Mouse (Mus musculus) adipocyte (in vitro differentiated cells): ENCODE measurements around the gene Sstr2.

Experiments
- DNase-seq: peaks from one replicate; pipeline ENCODE4 v3.0.0-alpha.2; 2016; ENCODE audit warnings: low spot score

Gene Sstr2

GRCm38 (mm10) chr11:113621001-113621400, 1.9 kb downstream of the Sstr2 start:
- DNase-seq: no peak

- no peak for DNase-seq
These were observed 2.9 kb downstream of the Sstr2 start for GRCm38 (mm10) chr11:113622028-113622427.

GRCm38 (mm10) chr11:113625437-113625836, 6.3 kb downstream of the Sstr2 start:
- no peak for DNase-seq

GRCm38 (mm10) chr11:113627785-113628184, 8.6 kb downstream of the Sstr2 start:
- DNase-seq: peak; percentile 36

DNA sequence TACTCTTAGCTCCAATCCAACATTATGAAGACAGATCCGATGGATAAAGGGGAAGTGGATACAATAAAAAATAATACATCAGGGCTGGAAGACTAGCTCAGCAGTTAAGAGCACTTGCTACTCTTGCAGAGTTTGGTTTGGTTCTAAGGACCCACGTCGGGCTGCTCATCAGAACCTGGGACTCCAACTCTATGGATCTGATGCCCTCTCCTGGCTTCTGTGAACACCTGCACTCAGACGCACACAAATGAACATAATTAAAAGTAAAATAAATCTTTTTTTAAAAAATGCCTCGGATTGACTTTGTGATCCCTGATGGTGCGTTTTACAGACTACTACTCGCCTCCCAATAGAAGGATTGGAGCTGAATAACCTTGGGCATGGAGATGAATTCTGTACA, 11.5 kb downstream of the Sstr2 start:
- DNase-seq: no peak

DNA sequence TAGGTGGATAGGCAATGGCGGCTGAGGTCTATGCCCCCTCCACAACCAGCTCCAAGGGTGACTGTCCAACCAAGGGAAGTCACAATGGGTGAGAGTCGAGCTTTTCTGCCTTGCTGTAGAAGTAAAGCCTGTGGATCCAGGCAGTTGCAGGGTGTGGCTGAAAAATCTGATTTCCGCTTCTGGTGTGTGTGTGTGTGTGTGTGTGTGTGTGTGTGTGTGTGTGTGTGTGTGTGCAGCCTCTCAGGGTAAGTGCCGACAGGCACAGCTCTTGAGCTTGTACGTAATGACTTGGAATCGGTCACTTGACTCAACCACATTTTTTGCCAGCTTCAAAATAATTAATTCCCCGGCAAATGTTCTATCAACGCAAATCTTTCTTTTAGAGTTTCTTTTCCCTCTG, 12.2 kb downstream of the Sstr2 start:
- DNase-seq: no peak

- DNase-seq: no peak
These were observed 12.7 kb downstream of the Sstr2 start for GRCm38 (mm10) chr11:113631862-113632261.

- no peak for DNase-seq
These were observed 13.2 kb downstream of the Sstr2 start for GRCm38 (mm10) chr11:113632303-113632702.

GRCm38 (mm10) chr11:113633398-113633797, 14.3 kb downstream of the Sstr2 start:
- DNase-seq: no peak

GRCm38 (mm10) chr11:113634699-113635121, 15.6 kb downstream of the Sstr2 start:
- DNase-seq: no peak

DNA sequence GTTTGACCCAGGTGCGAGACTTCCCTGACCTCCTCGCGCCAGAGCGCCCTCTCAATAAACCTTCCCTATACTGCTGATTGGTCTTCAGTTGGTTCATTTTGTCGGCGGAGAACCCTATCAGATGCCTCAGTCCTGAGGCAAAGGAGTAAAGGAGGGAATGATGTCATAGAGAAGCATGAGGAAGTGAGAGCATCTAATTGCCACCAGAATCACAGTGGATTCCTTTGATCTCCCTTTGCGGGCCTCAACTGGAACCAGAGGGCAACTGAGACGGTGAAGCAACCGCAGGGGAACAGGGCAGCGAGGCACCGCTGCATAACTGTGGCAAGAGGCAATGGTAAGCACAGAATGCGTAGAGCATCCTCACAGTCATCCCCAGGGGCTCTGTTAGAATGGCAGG, 19.5 kb downstream of the Sstr2 start:
- no peak for DNase-seq

DNA sequence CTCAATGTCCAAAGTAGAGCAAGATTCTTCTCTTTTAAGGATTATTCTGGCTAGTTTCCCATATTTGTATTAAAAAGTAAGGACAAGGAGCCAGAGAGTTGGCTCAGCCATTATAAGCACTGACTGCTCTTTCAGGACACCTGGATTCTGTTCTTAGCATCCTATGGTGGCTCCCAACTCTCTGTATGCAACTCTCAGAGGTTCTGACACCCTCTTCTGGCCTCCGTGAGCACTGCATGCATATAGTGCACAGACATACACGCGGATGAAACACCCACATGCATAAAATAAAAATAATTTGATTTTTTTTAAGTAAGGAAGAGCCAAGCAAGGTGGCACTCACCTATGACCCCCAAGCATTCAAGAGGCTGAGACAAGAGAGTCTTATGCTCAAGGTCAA, 26.0 kb downstream of the Sstr2 start:
- DNase-seq: no peak

DNA sequence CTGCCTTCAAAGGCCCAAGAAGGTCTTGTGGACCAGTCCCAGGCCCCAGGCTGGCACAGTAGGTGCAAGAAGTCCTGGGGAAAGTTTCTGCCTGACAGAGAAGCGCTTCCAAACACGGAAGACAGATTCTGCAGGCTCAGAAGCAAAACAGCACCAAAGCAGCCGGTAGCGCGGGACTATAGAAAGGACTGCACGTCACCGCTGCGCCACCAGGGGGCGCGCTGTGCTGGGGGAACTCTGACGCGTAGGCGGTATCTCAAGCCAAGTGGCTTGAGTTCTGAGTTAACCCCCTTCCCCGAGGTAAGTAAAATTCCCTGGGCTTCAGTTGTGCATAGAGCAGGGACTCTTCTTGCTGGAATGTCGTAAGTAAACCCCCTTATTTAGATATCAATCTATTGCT, 29.0 kb downstream of the Sstr2 start:
- DNase-seq: peak; percentile 69

DNA sequence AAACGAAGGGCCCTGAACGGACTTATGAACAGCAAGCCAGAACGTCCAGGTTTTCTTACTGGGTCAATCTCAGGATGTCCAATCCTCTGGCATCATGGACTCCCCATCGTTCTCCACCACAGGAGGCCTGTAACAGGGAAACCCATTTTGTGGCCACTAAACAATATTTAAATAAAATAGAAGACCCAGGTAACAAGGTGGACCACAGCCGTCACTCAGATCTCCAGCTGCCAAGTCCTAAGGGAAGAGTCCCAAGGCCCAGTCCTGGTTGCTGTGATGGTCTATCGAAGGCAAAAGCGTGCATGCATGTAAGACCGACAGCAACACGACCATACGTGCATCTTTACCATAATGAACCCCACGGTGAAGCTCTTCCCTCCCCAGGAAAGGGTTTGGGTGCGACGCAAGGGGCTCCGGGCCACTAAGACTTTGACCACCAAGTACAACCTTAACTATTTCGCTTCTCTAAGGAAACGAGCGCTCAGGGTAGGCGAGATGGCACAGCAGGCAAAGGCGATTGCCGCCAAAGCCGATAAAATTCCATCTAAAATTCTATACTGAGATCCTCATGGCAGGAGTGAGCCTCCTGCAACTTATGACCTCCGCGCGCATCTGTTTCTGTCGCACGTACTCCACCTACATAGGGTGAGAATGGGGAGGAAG, 29.7 kb downstream of the Sstr2 start, which contains the start of gene Cog1:
Cog1 (plus strand) TSS at position 480 of the 663 bp plus-strand sequence.
- no peak for DNase-seq

- peak; percentile 65 for DNase-seq
These were observed 30.4 kb downstream of the Sstr2 start, which contains the start of gene Slc39a11 for GRCm38 (mm10) chr11:113649353-113650210. TSS of gene Slc39a11 (minus strand) at chr11:113650079.

DNA sequence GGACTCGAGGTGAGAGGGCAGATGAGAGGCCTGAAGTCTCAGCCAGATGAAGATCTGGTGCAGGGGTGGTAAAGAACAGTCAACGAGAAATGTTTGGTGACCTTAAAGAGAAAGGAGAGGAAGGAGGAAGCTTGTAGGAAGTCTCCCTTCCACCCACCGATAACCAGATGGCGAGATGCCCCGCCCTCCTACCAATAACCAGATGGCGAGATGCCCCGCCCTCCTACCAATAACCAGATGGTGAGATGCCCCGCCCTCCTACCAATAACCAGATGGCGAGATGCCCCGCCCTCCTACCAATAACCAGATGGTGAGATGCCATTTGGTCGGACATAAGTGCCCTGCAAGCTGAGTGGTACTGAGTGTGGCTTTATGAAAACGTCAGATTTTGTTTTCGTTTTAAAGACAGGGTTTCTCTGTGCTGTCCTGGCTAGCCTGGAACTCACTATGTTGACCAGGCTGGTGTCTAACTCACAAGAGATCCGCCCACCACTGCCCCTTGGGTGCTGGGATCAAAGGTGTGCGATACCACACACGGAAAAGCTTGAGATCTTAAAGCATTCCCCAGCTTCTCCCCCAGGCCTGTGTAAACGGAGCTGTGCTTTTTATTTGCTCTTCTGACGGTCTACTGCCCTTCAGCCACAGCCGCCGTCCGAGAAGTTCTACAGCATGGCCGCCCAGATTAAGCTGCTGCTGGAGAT, 32.2 kb downstream of the Sstr2 start:
- no peak for DNase-seq

GRCm38 (mm10) chr11:113651907-113652273, 32.7 kb downstream of the Sstr2 start:
- DNase-seq: no peak

GRCm38 (mm10) chr11:113652516-113652915, 33.4 kb downstream of the Sstr2 start:
- no peak for DNase-seq

DNA sequence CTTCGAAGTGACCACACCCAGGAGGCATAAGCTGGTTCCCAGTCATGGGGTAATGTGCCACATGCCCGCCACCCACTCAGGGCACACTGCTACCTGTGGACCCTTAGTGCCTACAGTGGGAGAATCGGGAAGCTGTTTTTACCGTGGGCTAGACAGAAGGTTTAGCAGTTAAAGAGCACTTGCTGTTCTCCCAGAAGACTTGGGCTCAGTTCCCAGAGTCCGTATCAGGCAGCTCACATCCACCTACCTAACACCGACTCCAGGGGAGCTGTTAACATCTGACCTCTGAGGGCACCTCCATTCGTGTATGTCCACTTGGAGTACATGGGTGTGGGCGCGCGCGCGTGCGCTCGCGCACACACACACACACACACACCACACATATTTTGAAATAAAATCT, 35.0 kb downstream of the Sstr2 start:
- no peak for DNase-seq

- no peak for DNase-seq
These were observed 35.6 kb downstream of the Sstr2 start for GRCm38 (mm10) chr11:113654561-113655270.

- no peak for DNase-seq
These were observed 37.4 kb downstream of the Sstr2 start for GRCm38 (mm10) chr11:113656511-113656932.

DNA sequence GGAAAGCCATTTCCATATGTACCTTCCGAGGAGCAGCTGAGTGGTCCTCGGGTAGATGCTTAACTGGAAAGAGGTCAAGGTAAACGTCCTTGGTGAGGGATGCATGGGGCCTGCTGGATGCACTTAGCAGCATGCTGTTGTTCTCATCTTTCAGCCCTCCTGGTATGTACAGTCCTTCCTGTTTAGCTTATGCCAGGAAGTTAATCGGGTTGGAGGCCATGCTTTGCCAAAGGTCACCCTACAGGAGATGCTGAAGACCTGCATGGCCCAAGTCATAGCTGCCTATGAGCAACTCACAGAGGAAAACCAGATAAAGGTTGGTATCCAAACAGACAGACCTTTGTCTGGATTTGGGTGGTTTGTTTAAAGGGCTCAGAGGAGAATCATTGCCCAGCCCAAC, 38.1 kb downstream of the Sstr2 start:
- no peak for DNase-seq
